Mouse (Mus musculus) intestine, embryonic 16.5 days (tissue): Measurements from ENCODE around the gene Tnfsf12. TPM values are rescaled to one million over a fixed set of nuclear protein-coding genes. Genes with fewer than 3 reads are reported as not detected.

Experiments
- ATAC-seq: fragments of 200-750 bp; cut with Nextera tagmentation; 2 replicates; pipeline ENCODE4 v1.8.0; 2017; ENCODE audit warnings: moderate TSS enrichment, moderate library complexity
- H3K27ac ChIP-seq: fragments of 300-500 bp; sonication (generic); 2 replicates; pipeline ENCODE4 v1.5.1; 2014; ENCODE audit warnings: mild to moderate bottlenecking, low read length
- H3K27me3 ChIP-seq: fragments of 300-500 bp; sonication (generic); replicated peaks from 2 replicates; pipeline ENCODE4 v1.6.1; 2014; ENCODE audit warnings: low read length, control low read depth, mixed read lengths; ENCODE audit not compliant: control insufficient read depth, insufficient read depth
- H3K36me3 ChIP-seq: fragments of 300-500 bp; sonication (generic); 2 replicates; pipeline ENCODE4 v1.6.1; 2014; ENCODE audit warnings: low read length, control low read depth; ENCODE audit not compliant: control insufficient read depth, insufficient read depth
- H3K4me1 ChIP-seq: fragments of 300-500 bp; sonication (generic); 2 replicates; pipeline ENCODE4 v1.6.1; 2014; ENCODE audit warnings: low read length, control low read depth, mixed read lengths; ENCODE audit not compliant: control insufficient read depth, insufficient read depth
- H3K4me2 ChIP-seq: fragments of 300-500 bp; sonication (generic); 2 replicates; pipeline ENCODE4 v1.6.1; 2014; ENCODE audit warnings: low read depth, low read length, control low read depth
- H3K4me3 ChIP-seq: fragments of 300-500 bp; sonication (generic); 2 replicates; pipeline ENCODE4 v1.5.1; 2014; ENCODE audit warnings: mild to moderate bottlenecking, low read length
- H3K9ac ChIP-seq: fragments of 300-500 bp; sonication (generic); 2 replicates; pipeline ENCODE4 v1.6.1; 2014; ENCODE audit warnings: low read depth, low read length
- H3K9me3 ChIP-seq: fragments of 300-500 bp; sonication (generic); 2 replicates; pipeline ENCODE4 v1.6.1; 2016; ENCODE audit warnings: low read length, control low read depth; ENCODE audit not compliant: control insufficient read depth
- WGBS: fragments of 180-500 bp; shearing (Covaris S2); extraction: QIAGEN DNeasy Blood & Tissue Kit; methylation state at CpG from one replicate; pipeline ENCODE4 v1.1.7; 2014; 5-methylcytosine and 5-hydroxymethylcytosine counted together
- polyA plus RNA-seq: library from polyadenylated mRNA; unstranded; fragments of >200 nt; fragmentation: Nextera tagmentation; extraction: Ambion mirVana; gene quantifications from 2 replicates; pipeline ENCODE4 v1.2.1, GENCODE M21; 2015

Tnfsf12 gene
- polyA plus RNA-seq, 1 experiment from 2014 or later: 6.3 TPM

- peak; percentile 64 for ATAC-seq
- H3K27me3 ChIP-seq: no peaks in the 10 kb centered on the region
- H3K4me3 ChIP-seq: no peak overlapping the region
- no peaks in the 10 kb centered on the region for H3K36me3 ChIP-seq
- no peak overlapping the region for H3K9ac ChIP-seq
- H3K4me2 ChIP-seq: no peak overlapping the region
- peaks cover 5% of the 10 kb centered on the region for H3K4me1 ChIP-seq
- no peak overlapping the region for H3K27ac ChIP-seq
- WGBS: 11% methylated on average over 5 of the region's 5 CpGs
- H3K9me3 ChIP-seq: no peaks in the 10 kb centered on the region
Observed at GRCm38 (mm10) chr11:69715929-69716328, 20.3 kb upstream of the Tnfsf12 start.

- Histone ChIP-seq H3K9ac (no peak overlapping the region), H3K4me3 (no peak overlapping the region), H3K27me3 (no peaks in the 10 kb centered on the region), H3K4me2 (no peak overlapping the region), H3K4me1 (peaks cover 5% of the 10 kb centered on the region), H3K36me3 (no peaks in the 10 kb centered on the region), H3K27ac (no peak overlapping the region), H3K9me3 (no peaks in the 10 kb centered on the region)
- 55% methylated on average over 9 of the region's 9 CpGs for WGBS
- ATAC-seq: no peak
Observed at GRCm38 (mm10) chr11:69715482-69715881, 19.8 kb upstream of the Tnfsf12 start.

DNA sequence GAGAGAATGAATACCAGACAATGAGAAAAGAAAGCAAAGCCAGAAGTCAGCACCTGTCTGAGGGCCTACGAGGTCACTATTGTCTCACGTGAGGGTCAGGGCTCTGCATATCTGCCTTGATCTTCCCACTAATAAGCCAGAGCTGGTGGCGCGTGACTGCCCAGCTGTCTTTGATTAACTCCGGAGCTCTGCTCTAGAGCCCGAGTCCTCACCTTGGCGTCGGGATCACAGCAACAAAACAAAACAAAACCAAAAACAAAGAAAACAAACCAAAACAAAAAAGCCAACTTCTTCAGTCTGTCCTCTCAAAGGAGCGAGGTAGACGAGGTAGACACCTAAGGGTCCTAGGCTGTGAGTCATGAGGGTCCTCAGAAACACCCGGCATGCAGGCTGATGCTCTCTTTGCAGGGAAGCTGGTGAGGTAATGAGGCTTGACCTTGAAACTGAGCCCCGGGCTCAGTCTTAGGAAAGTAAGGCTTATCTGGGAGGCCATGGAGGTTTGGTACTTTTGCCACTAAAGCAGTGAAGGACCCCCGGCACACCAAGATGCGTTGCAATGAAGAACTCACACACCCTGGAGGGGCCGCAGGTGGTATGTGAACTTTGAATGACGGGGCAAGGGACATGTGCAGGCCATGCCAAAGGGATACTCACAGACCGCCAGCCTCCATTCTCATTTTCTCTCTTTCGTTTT lies 19.1 kb upstream of the Tnfsf12 start:
- WGBS: 74% methylated on average over 18 of the region's 18 CpGs
- Histone ChIP-seq H3K9ac (no peak overlapping the region), H3K9me3 (no peaks in the 10 kb centered on the region), H3K4me2 (no peak overlapping the region), H3K36me3 (no peaks in the 10 kb centered on the region), H3K4me3 (no peak overlapping the region), H3K27ac (no peak overlapping the region), H3K27me3 (no peaks in the 10 kb centered on the region), H3K4me1 (peaks cover 5% of the 10 kb centered on the region)
- ATAC-seq: no peak

GRCm38 (mm10) chr11:69712954-69713672 lies 17.5 kb upstream of the Tnfsf12 start:
- H3K4me2 ChIP-seq: no peak overlapping the region
- no peaks in the 10 kb centered on the region for H3K36me3 ChIP-seq
- H3K4me1 ChIP-seq: peaks cover 5% of the 10 kb centered on the region
- H3K9me3 ChIP-seq: no peaks in the 10 kb centered on the region
- ATAC-seq: no peak
- no peak overlapping the region for H3K27ac ChIP-seq
- H3K9ac ChIP-seq: no peak overlapping the region
- H3K4me3 ChIP-seq: no peak overlapping the region
- no peaks in the 10 kb centered on the region for H3K27me3 ChIP-seq
- WGBS: 81% methylated on average over 20 of the region's 20 CpGs

DNA sequence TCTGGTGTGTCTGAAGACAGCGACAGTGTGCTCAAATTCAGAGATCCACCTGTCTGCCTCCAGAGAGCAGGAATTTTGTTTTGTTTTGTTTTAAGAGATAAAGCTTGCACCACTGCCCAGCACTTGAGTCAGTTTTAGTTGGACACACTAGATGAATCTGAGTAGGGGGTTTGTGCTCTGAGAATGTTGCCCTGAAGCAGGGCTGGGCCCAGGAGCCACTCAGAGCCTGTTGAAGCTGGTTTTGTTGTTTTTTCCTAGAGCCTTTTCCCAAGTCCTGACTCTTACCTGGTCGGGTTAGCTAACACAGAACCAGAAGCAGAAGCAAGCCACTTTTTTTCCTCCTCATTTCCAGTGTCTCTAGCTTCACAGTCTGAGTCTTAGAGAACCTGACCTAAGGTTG lies 15.4 kb upstream of the Tnfsf12 start:
- Histone ChIP-seq H3K9ac (no peak overlapping the region), H3K27me3 (no peaks in the 10 kb centered on the region), H3K27ac (no peak overlapping the region), H3K4me1 (peaks cover 3% of the 10 kb centered on the region), H3K4me3 (no peak overlapping the region), H3K9me3 (no peaks in the 10 kb centered on the region), H3K36me3 (no peaks in the 10 kb centered on the region), H3K4me2 (no peak overlapping the region)
- ATAC-seq: no peak
- WGBS: 70% methylated on average over 2 of the region's 2 CpGs

- Histone ChIP-seq H3K27me3 (no peaks in the 10 kb centered on the region), H3K9ac (no peak overlapping the region), H3K4me1 (no peaks in the 10 kb centered on the region; the same call in 1 of the 2 replicates), H3K27ac (no peak overlapping the region), H3K36me3 (no peaks in the 10 kb centered on the region), H3K9me3 (no peaks in the 10 kb centered on the region), H3K4me3 (no peak overlapping the region), H3K4me2 (no peak overlapping the region)
- WGBS: 74% methylated on average over 3 of the region's 3 CpGs
- no peak for ATAC-seq
Observed at GRCm38 (mm10) chr11:69710470-69710869, 14.8 kb upstream of the Tnfsf12 start.

GRCm38 (mm10) chr11:69709554-69710446 lies 14.2 kb upstream of the Tnfsf12 start:
- Histone ChIP-seq H3K4me1 (no peaks in the 10 kb centered on the region), H3K9me3 (no peaks in the 10 kb centered on the region), H3K4me2 (no peak overlapping the region), H3K27me3 (no peaks in the 10 kb centered on the region), H3K9ac (peak overlapping the region; percentile 29; the same call in 1 of the 2 replicates), H3K4me3 (no peak overlapping the region), H3K36me3 (no peaks in the 10 kb centered on the region), H3K27ac (no peak overlapping the region)
- ATAC-seq: no peak
- 54% methylated on average over 11 of the region's 11 CpGs for WGBS

DNA sequence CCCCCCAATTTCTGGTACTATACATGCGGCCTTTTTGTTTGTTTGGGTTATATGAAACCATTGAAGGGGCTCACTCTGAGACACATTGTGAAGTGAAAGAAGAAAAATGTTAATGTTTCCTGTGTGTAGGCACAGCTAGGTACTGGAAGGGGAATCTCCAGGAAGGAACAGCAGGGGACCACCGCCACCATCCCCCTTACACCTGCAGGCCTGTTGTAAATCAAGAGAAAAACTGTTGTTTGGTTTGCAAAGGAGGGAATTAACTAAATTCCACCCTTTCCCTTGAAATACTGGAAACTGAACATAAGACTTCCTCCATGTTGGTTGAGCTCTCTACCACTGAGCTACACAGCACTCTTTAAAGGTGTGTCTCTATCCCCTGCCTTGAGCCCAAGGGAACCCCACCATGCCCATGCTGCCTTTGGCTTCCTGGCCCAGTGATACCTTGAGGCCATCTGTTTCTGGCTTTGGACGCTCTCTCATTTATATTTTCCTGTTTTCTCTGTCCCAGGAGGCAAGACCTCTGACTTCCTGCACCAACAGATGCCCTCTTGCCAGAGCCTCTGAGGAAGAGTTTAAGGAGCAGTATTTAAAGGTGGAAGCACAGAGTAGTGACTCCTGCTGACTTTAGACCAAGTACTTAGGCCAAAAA lies 13.1 kb upstream of the Tnfsf12 start:
- no peaks in the 10 kb centered on the region for H3K27me3 ChIP-seq
- WGBS: 74% methylated on average over 3 of the region's 3 CpGs
- H3K4me3 ChIP-seq: no peak overlapping the region
- H3K9ac ChIP-seq: no peak overlapping the region
- H3K36me3 ChIP-seq: no peaks in the 10 kb centered on the region
- H3K27ac ChIP-seq: no peak overlapping the region
- H3K9me3 ChIP-seq: no peaks in the 10 kb centered on the region
- no peaks in the 10 kb centered on the region for H3K4me1 ChIP-seq
- H3K4me2 ChIP-seq: no peak overlapping the region
- no peak for ATAC-seq

DNA sequence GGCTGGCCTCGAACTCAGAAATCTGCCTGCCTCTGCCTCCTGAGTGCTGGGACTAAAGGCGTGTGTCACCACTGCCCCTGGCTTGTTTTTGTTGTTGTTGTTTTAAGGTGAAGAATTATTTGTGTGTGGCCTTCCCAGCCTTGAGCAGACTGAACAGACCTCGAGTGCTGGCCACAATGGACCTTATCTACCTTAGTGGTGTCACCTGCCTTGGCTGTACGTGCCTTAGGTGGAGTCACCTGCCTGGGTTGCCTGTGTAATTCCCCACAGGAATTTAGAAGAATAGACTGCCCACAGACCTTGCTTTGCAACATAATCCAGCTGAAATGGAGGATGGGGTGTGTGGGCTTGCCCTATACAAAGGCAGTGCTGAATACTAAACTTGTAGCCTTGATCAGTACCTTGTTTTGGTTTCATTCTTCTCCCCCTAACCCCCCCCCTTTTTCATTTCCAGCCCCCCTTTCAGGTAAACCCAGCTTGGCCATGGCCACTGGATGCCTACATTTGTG lies 12.3 kb upstream of the Tnfsf12 start:
- H3K4me1 ChIP-seq: no peaks in the 10 kb centered on the region
- H3K4me2 ChIP-seq: no peak overlapping the region
- no peak overlapping the region for H3K9ac ChIP-seq
- H3K36me3 ChIP-seq: no peaks in the 10 kb centered on the region
- no peak overlapping the region for H3K27ac ChIP-seq
- no peaks in the 10 kb centered on the region for H3K9me3 ChIP-seq
- WGBS: 80% methylated on average over 4 of the region's 4 CpGs
- no peaks in the 10 kb centered on the region for H3K27me3 ChIP-seq
- no peak overlapping the region for H3K4me3 ChIP-seq
- no peak for ATAC-seq
